Mouse (Mus musculus): ENCODE measurements around the gene Htra3. TPM values are rescaled to one million over a fixed set of nuclear protein-coding genes. Genes with fewer than 3 reads are reported as not detected.
A peak's percentile ranks its signal among the peaks of the same experiment; 100 is the strongest.

Htra3 gene
- polyA plus RNA-seq, 1 experiment, result 5.1 TPM

DNA sequence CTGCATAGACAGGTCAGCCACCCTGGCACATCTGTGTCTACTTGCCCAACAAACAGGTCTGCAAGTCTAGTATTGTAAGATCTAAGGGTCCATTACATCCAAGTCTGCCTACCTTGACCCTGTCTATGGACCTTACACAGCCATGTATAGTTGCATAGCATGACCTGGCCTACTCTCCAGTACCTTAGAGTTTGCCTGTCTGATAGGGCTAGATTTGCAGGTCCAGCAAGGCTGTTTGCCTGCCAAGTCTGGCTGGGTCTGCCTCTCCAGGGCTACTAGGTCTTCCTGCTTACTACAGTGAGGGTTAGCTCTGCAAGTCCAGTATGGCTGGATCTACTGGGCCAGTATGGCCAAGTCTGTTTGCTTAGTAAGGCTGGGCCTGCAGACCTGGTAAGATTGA is 55.8 kb downstream of the Htra3 start:
- DNase-seq (ENCODE audit: extremely low spot score in 1 of 2, low spot score in 1 of 2), result no peak

DNA sequence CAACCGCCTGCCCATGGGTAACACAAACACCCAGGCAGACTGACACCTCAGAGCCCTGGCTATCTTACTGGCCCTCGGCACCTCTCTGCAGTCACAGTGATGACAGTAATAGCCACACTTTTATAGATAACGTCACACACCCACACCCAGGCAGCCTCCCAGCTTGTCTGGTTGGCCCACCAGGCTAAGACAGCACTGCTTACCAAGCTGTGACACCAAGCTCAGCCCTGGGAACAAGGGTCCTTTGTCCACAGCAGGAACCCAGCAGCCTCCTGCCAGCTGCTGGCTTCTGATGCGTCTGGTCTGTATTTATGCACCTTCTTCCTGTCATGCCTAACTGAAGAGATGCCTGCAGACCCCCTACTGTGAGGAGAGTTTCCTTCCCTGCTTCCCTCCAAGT is 58.5 kb downstream of the Htra3 start:
- DNase-seq (ENCODE audit: extremely low spot score in 1 of 2, low spot score in 1 of 2), result no peak

DNA sequence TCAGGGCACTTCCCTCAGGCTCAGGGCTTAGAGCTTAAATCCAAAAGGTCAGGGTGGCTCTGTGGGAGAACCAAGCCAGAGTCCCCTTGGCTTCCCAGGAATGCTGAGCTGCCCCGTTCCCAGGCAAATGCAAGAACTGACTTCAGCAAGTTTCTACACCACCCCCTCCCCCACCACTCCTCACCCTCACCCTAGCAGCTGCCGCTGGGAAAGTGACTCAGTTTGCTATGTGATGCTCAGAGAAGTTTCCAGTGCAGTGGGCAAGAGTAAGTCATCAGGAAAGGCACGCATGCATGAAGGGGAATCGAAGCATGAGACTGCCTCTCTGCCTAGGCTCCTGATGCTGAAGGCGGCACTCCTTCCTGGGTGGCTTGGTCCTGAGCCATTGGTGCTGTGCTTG is 62.6 kb downstream of the Htra3 start:
- no peak for DNase-seq (ENCODE audit: extremely low spot score in 1 of 2, low spot score in 1 of 2)

DNA sequence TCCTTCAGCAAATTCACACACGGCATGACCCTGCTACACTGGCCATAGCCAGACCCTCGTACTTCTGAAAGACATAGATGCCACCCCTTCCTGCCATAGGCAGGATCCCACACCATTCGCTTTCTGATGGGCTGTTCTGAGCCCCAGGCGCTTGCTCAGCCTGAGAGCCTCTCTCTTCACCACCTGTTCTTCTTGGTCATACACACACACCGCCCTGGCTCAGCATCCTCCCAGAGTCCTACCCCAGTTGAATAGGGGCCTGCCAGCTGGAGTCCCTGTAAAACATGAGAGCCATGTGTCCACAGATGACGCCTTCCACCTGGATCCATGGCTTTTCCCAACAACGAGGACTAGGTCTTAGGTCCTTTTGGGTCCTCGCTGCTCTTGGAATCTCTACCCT is 66.9 kb downstream of the Htra3 start:
- DNase-seq (ENCODE audit: extremely low spot score in 1 of 2, low spot score in 1 of 2), result no peak

DNA sequence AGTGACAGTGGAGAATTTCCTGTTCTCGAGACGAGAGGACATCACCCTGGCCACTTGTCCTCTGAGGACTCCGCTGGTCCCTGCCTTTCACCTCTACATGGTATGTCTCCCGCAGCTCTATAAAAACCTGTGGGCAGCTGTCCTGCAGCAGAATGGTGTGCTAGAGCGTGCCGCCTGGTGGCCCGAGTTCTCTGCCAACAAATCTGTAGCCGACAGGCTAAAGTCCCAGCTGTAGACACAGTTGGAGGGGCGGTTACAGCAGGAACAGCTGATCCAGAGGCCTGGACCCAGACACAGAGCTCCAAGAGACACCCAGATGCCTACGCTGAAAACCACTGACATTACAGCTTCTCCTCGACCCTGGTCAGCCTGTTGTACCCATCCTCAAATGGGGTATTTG is 67.7 kb downstream of the Htra3 start:
- no peak for DNase-seq (ENCODE audit: extremely low spot score in 1 of 2, low spot score in 1 of 2)

DNA sequence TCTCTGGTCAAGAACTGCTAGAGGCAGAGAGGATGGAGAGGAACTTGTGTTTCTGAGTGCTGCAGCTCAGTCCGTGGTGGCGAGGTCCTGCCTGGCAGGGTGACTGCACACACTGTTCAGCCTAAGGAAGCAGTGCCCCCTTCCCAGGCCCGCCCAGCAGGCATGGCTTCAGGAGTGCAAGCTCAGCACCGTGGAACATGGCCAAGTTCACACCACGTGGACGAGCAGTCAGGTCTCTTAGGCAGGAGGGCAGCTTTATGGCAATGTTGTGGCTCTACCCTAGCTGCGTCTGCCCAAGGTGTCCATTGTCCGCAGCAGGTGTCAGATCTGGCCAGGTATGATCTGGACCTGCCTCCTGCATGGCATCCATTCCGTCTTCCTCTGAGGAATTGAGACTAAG is 68.4 kb downstream of the Htra3 start:
- DNase-seq (ENCODE audit: extremely low spot score in 1 of 2, low spot score in 1 of 2), result no peak

DNA sequence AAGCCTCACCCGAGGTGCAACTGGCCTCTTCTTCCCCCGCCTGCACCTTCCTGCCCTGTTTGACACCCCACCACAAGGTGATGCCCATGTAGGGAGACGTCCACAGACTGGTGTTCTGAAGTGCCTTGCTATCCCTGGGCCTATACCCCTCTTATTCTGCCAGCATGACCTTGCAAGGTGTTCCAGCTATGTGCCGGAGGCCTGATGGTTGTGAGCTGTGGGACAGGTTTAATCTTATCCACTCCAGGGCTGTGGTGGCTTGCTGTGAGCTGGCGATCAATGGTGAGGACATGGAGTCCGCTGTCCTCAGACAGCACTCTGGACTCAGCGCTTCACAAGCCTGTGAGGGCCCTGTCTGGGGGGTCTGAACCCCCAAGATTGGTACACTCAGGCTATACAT is 69.2 kb downstream of the Htra3 start:
- no peak for DNase-seq (ENCODE audit: extremely low spot score in 1 of 2, low spot score in 1 of 2)

DNA sequence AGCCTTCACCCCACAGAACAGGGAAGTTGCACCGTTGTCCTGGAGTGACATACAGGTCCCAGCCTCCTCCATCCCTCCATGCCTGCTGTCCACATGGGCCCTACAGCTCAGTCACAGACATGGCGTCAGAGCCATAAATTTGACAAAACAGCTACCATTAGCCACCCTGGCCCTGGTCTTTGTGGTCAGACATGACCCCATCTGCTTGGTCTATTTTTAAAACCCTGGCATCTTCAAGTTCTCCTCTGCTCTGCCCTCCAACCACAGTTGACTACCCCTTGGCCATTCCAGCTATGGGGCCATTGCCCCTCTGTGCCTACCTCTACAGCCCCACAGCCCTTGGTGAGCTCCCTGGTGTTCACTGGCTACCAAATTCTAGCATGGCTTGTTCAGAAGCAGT is 69.6 kb downstream of the Htra3 start:
- no peak for DNase-seq (ENCODE audit: extremely low spot score in 1 of 2, low spot score in 1 of 2)

DNA sequence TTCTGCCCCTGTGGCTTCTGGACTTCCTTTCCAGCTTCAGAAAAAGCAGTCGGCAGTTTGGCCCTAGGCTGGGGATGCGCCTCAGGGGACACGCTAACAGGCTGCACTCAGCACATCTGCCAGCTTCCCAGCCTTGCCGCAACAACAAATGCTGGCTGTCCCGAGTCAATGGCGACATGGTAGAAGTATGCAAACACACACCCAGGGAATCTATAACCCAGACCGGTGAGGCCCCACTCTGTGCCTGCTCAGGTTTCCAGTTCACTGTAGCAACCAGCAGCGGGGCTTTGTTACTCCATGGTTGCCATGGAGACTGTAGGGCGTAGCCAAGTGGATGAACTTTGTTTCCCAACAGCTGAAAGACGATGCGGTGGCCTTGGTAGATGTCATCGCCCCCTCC is 70.2 kb downstream of the Htra3 start:
- no peak for DNase-seq (ENCODE audit: extremely low spot score in 1 of 2, low spot score in 1 of 2)

DNA sequence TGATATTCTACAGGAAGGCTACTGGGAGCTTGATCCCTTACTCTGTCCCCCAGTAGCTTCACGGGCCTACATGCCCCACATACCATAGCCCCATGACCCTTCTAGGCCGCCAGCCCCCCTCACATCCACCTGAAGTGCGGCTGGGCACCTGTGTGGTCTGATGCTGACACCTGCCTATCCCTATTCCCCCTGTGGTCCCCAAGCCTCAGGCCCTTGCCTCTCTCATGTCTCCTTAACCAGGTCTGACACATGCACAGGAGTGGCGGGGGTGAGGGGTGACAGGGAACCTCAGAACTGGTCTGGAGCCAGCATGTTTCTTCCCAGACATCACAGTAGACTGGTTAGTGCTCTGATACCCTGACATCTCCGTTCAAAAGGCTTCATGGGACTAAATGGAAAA is 71.0 kb downstream of the Htra3 start:
- DNase-seq (ENCODE audit: extremely low spot score in 1 of 2, low spot score in 1 of 2), result no peak

DNA sequence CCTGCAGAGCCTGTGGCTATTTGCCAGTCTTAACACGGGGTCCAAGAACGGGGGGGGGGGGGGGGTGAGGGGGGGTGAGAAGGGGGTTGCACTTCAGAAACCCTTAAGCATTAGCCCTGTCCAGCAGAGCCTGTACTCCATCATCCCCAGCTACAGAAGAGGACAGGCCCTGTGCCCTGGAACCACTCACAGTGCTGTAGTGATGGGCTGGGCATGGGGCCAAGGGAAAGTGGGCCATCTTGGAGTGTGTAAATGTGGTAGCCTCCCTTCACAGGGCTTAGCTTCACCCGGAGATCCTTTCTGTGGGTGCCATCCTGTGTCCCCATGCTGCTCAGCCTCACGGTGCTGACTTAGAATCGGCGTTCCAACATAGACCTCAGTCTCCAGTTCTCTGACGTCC is 71.8 kb downstream of the Htra3 start:
- peak in 1 of 2 experiments; percentile 24 for DNase-seq (ENCODE audit: extremely low spot score in 1 of 2, low spot score in 1 of 2)

DNA sequence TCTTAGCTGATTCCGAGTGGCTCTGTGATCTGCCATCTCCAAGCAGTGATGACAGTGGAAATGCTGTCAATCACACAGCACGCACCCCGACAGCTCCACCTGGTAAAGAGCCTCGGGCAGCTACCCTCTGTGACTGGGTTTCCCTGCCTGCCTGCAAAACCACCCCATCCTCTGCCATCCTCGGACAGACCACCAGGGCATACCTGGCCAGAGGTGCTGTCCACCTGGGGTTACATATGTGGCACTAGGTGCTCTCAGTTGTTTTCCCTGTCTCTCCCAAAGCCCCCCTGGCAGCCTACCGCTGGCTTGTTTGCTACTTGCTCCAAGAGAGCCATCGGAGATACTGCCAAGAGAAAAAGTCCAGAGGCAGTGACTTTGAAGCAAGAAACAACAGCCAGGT is 72.8 kb downstream of the Htra3 start:
- DNase-seq (ENCODE audit: extremely low spot score in 1 of 2, low spot score in 1 of 2), result no peak

DNA sequence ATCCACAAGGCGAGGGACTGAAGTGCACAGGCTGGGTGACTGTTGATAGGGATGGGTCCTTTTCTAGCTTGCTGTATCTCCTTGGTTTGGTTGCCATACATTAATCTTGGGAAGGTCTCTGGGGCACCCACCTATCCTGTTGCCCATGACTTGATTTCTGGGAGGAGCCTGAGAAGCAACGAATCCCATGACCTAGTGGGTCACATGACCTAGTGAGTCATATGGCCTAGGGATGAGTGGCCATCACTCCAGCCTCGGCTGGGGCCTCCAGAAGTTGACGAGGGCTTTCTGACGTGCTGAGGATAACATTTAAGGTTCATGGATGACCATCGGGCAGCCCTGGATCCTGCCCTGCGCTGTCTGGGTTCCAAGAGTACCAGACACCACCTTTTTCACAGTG is 74.2 kb downstream of the Htra3 start:
- no peak for DNase-seq (ENCODE audit: extremely low spot score in 1 of 2, low spot score in 1 of 2)

Other genes starting within 250 kb of the Htra3 start
- 0.42 and 0.64 TPM in 2 replicates for gene Cpz, start 154.1 kb downstream of the Htra3 start, polyA plus RNA-seq (2012; rRNA removed)
- 5.5 and 6.8 TPM in 2 replicates for gene Trmt44, start 104.7 kb downstream of the Htra3 start, polyA plus RNA-seq (2012; rRNA removed)
- gene Acox3, start 96.7 kb downstream of the Htra3 start, polyA plus RNA-seq (2012; rRNA removed), result 28.0 and 29.4 TPM in 2 replicates
- 1.1 and 1.6 TPM in 2 replicates for gene Sh3tc1, start 60.2 kb upstream of the Htra3 start, polyA plus RNA-seq (2012; rRNA removed)
- gene Ablim2, start 78.1 kb upstream of the Htra3 start, polyA plus RNA-seq (2012; rRNA removed), result 113 and 135 TPM in 2 replicates
- 18.6 and 20.8 TPM in 2 replicates for gene Afap1, start 213.5 kb upstream of the Htra3 start, polyA plus RNA-seq (2012; rRNA removed)